21 mouse cellular contexts compared by ENCODE assay signal in genomic region chr17:44270043-44270442, GRCm38 (mm10).
DNase-seq lines count a peak whose midpoint lies in the region; ATAC-seq and TF ChIP-seq lines count a peak whose summit lies in the region.
"Had no signal": no experiment of that assay in that cellular context is flagged by ENCODE, and none has a peak within 500 bp of the region (broad histone marks: within the 10 kb centered on the region; RNA-seq: fewer than 3 reads in every experiment).

No protein-coding gene starts in this region.

- no peak for TF ChIP-seq CTCF in gastrocnemius, adult 2 months (IDR thresholded peaks at IDR 0.05)

- ATAC-seq in granulocyte monocyte progenitor cell, adult 5-6 weeks (replicated peaks; ENCODE audit: poor library complexity, severe bottlenecking): peak; percentile 56
- ATAC-seq in megakaryocyte progenitor cell, adult 5-6 weeks (replicated peaks; ENCODE audit: poor library complexity): peak; percentile 48
- ATAC-seq: activated CD4-positive, CD25-positive, alpha-beta regulatory T cell, adult 4 months; CD4-positive, CD25-positive, alpha-beta regulatory T cell, adult 4 months; forebrain, embryonic 13.5 days; forebrain, embryonic 15.5 days; Patski had no signal

- intact Hi-C loops in gastrocnemius, adult 2 months (cut with DNase I): no loop called here

- H3K4me3 ChIP-seq in gastrocnemius, adult 2 months: no peak overlapping the region
- H3K4me3 ChIP-seq: embryonic facial prominence, embryonic 10.5 days; embryonic facial prominence, embryonic 12.5 days; forebrain, embryonic 13.5 days; forebrain, embryonic 15.5 days had no signal

- H3K27ac ChIP-seq in gastrocnemius, adult 2 months: 0 out of 2 replicates have a peak overlapping the region, but pooled peaks have one; percentile 8
- H3K27ac ChIP-seq: embryonic facial prominence, embryonic 10.5 days; embryonic facial prominence, embryonic 12.5 days; forebrain, embryonic 13.5 days; forebrain, embryonic 15.5 days had no signal

- no peak for DNase-seq in gastrocnemius, adult 2 months
- no peak for DNase-seq in gastrocnemius, adult 8-10 months (ENCODE audit: low spot score in 2 of 2)
- no peak for DNase-seq in frontal cortex, postnatal 14 days (ENCODE audit: low spot score in 2 of 2)
- DNase-seq: adrenal gland, adult 8-10 months; adrenal gland, postnatal 14 days; adrenal gland, postnatal 36 days; B cell, adult 2 months; cerebellum, adult 11-12 months; cerebellum, adult 2 months; cerebellum, adult 9-10 months; cerebellum, postnatal 10 days; cerebellum, postnatal 25 days had no signal
